Mouse (Mus musculus) CH12.LX (cell line): ENCODE measurements around the gene Skor1. TPM values are rescaled to one million over a fixed set of nuclear protein-coding genes. Genes with fewer than 3 reads are reported as not detected.

ENCODE experiments used
- DNase-seq: peaks from one replicate; pipeline ENCODE4 v3.0.0-alpha.2; 2013; ENCODE audit errors: extremely low read depth
- H3K27ac ChIP-seq: 2 replicates; pipeline ENCODE4 v1.5.1; 2012; ENCODE audit warnings: low read depth, mild to moderate bottlenecking, control low read depth, moderate library complexity; ENCODE audit not compliant: insufficient read depth
- H3K27me3 ChIP-seq: replicated peaks from 2 replicates; pipeline ENCODE3; 2012; ENCODE audit warnings: inconsistent platforms
- H3K36me3 ChIP-seq, 2 experiments: replicated peaks in 1 of 2; 2 replicates each; pipeline versions ENCODE3 to v1.6.1; 2012; ENCODE audit warnings: inconsistent platforms in 1 of 2, low read length in 1 of 2, mild to moderate bottlenecking in 1 of 2, mixed read lengths in 1 of 2, moderate library complexity in 1 of 2; ENCODE audit not compliant: control insufficient read depth in 1 of 2, insufficient read depth in 1 of 2
- H3K4me1 ChIP-seq, 2 experiments: 2 replicates each; pipeline ENCODE4 v1.6.1; 2012; ENCODE audit warnings: inconsistent platforms in 1 of 2, moderate library complexity in 1 of 2; ENCODE audit not compliant: insufficient read depth in 2 of 2, control insufficient read depth in 1 of 2
- H3K4me2 ChIP-seq: 2 replicates; pipeline ENCODE4 v1.6.1; 2012; ENCODE audit warnings: low read depth, mild to moderate bottlenecking, control low read depth; ENCODE audit not compliant: poor library complexity, insufficient read depth, severe bottlenecking
- H3K4me3 ChIP-seq, 3 experiments: fragments of 150-350 bp in 1 of 3; sonication (generic) in 1 of 3; replicated peaks in 1 of 3; 2 replicates each; pipeline versions ENCODE3 to v1.5.1; 2011 to 2012; ENCODE audit warnings: low read depth in 2 of 3, low read length in 2 of 3, mild to moderate bottlenecking in 2 of 3, moderate library complexity in 2 of 3, control low read depth in 1 of 3, improper control_type of control experiment in 1 of 3, inconsistent platforms in 1 of 3, mixed read lengths in 1 of 3; ENCODE audit not compliant: poor library complexity in 1 of 3
- H3K79me2 ChIP-seq: replicated peaks from 2 replicates; pipeline ENCODE4 v1.6.1; 2012; ENCODE audit warnings: mild to moderate bottlenecking, moderate library complexity; ENCODE audit not compliant: control insufficient read depth, poor library complexity, insufficient read depth, severe bottlenecking; ENCODE audit errors: extremely low read depth
- H3K9ac ChIP-seq: 2 replicates; pipeline ENCODE4 v1.6.1; 2012; ENCODE audit warnings: low read depth, mild to moderate bottlenecking, control low read depth, moderate library complexity; ENCODE audit not compliant: insufficient read depth
- H3K9me3 ChIP-seq: replicated peaks from 2 replicates; pipeline ENCODE3; 2012; ENCODE audit warnings: low read length, inconsistent platforms, mixed read lengths
- BHLHE40 ChIP-seq: IDR thresholded peaks from 2 replicates; pipeline ENCODE4 v1.6.1; 2011; ENCODE audit warnings: mild to moderate bottlenecking, low read depth, low read length, improper control_type of control experiment
- CHD2 ChIP-seq: IDR thresholded peaks from 2 replicates; pipeline ENCODE4 v1.6.1; 2011; ENCODE audit warnings: low read length, improper control_type of control experiment
- CTCF ChIP-seq, 2 experiments: IDR thresholded peaks in 1 of 2; conservative IDR thresholded peaks in 1 of 2; 2 replicates each; pipeline ENCODE4 v1.5.1; 2011 to 2012; ENCODE audit warnings: low read depth in 2 of 2, low read length in 2 of 2, improper control_type of control experiment in 1 of 2, inconsistent platforms in 1 of 2, mild to moderate bottlenecking in 1 of 2, moderate library complexity in 1 of 2
- GABPA ChIP-seq: IDR thresholded peaks from 2 replicates; pipeline ENCODE4 v1.6.1; 2012; ENCODE audit warnings: low read depth, low read length, improper control_type of control experiment, inconsistent platforms; ENCODE audit not compliant: insufficient replicate concordance
- JUND ChIP-seq: conservative IDR thresholded peaks from 2 replicates; pipeline ENCODE4 v1.6.1; 2011; ENCODE audit warnings: low read depth, low read length, improper control_type of control experiment
- MAFK ChIP-seq: IDR thresholded peaks from 2 replicates; pipeline ENCODE4 v1.6.1; 2011; ENCODE audit warnings: low read length, improper control_type of control experiment; ENCODE audit not compliant: insufficient replicate concordance
- MEF2A ChIP-seq: IDR thresholded peaks from 2 replicates; pipeline ENCODE4 v1.6.1; 2014; ENCODE audit warnings: low read depth, mild to moderate bottlenecking, inconsistent platforms, low read length, improper control_type of control experiment, borderline replicate concordance
- PAX5 ChIP-seq: IDR thresholded peaks from 2 replicates; pipeline ENCODE4 v1.6.1; 2012; ENCODE audit warnings: low read length, inconsistent platforms, mixed read lengths
- RAD21 ChIP-seq: IDR thresholded peaks from 2 replicates; pipeline ENCODE4 v1.6.1; 2011; ENCODE audit warnings: low read depth, mild to moderate bottlenecking, low read length, improper control_type of control experiment, moderate library complexity
- RCOR1 ChIP-seq: conservative IDR thresholded peaks from 2 replicates; pipeline ENCODE4 v1.6.1; 2012; ENCODE audit warnings: low read depth, mild to moderate bottlenecking, inconsistent platforms, low read length, improper control_type of control experiment
- SMC3 ChIP-seq: IDR thresholded peaks from 2 replicates; pipeline ENCODE4 v1.6.1; 2011; ENCODE audit warnings: low read depth, low read length, improper control_type of control experiment
- TBP ChIP-seq: conservative IDR thresholded peaks from 2 replicates; pipeline ENCODE4 v1.6.1; 2011; ENCODE audit warnings: low read depth, low read length, improper control_type of control experiment
- UBTF ChIP-seq: IDR thresholded peaks from 2 replicates; pipeline ENCODE4 v1.6.1; 2012; ENCODE audit warnings: low read depth, mild to moderate bottlenecking, inconsistent platforms, low read length, improper control_type of control experiment, moderate library complexity
- USF1 ChIP-seq: IDR thresholded peaks from 2 replicates; pipeline ENCODE4 v1.6.1; 2014; ENCODE audit warnings: low read depth, mild to moderate bottlenecking, inconsistent platforms, low read length, improper control_type of control experiment
- ZNF384 ChIP-seq: IDR thresholded peaks from 2 replicates; pipeline ENCODE4 v1.6.1; 2012; ENCODE audit warnings: low read depth, low read length, improper control_type of control experiment, inconsistent platforms
- dilution Hi-C: fragments of 300-500 bp; cut with MboI; formaldehyde crosslinking; loops from 2 replicates; pipeline ENCODE4 v1.14.3; 2020; ENCODE audit warnings: low sequenced_read_pairs; ENCODE audit not compliant: extremely low pct_unique_long_range_greater_than_20kb, extremely low pct_ligation_motif_present
- in situ Hi-C: fragments of 300-500 bp; cut with MboI; formaldehyde crosslinking; loops from 3 replicates; pipeline ENCODE4 v1.14.3; 2019; ENCODE audit warnings: low sequenced_read_pairs, low pct_ligation_motif_present, low pct_unique_long_range_greater_than_20kb, mixed read lengths
- polyA plus RNA-seq: library from polyadenylated mRNA; unstranded; fragments of >175 nt; gene quantifications from 2 replicates; pipeline ENCODE4 v1.2.1, GENCODE M21; 2012; ENCODE audit warnings: low read depth; ENCODE audit not compliant: insufficient read length
- total RNA-seq, 2 experiments: library from RNA; depleted of rRNA; stranded (reverse); fragments of 300-350 nt in 1 of 2; fragments of >200 nt in 1 of 2; gene quantifications; 2 replicates each; pipeline ENCODE4 v1.2.3; 2012 to 2014

Skor1 gene
- total and polyA plus RNA-seq, 3 experiments = not detected

- no peaks in the 10 kb centered on the region for H3K27me3 ChIP-seq
- H3K4me2 ChIP-seq = no peak overlapping the region
- no peaks in the 10 kb centered on the region for H3K9me3 ChIP-seq
- no peak for DNase-seq
- peaks cover 0 to 11% of the 10 kb centered on the region in 2 experiments; a peak in 2 of 4 replicates for H3K4me1 ChIP-seq
- H3K27ac ChIP-seq = no peak overlapping the region
- H3K4me3 ChIP-seq = no peak overlapping the region
- no peaks in the 10 kb centered on the region for H3K36me3 ChIP-seq
- no peaks in the 10 kb centered on the region for H3K79me2 ChIP-seq
- dilution Hi-C loops (no loop called here), in situ Hi-C loops (no loop called here)
- H3K9ac ChIP-seq = no peak overlapping the region
- TF ChIP-seq GABPA (no peak), TBP (no peak), PAX5 (no peak), USF1 (no peak), RCOR1 (no peak), JUND (no peak), MEF2A (no peak)
These were observed 26.5 kb downstream of the Skor1 start for GRCm38 (mm10) chr9:63122161-63122833.

DNA sequence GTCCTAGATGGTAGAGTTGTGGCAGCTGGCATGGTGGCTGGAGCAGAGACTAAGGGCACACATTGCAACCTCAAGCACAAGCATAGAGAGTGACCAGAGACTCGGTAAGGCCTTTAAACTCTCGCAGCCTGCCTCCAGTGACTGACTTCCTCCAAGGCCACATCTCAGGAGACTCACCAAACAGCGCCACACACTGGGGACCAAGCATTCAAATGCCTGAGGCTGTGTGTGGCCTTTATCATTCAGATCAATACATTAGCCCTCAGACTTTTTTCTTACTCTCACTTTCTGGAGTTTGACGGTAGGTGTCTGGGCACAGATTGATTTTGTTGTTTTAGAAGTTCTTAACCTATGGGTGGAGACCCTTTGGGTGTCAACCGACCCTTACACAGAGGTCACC is 30.4 kb downstream of the Skor1 start:
- in situ Hi-C loops = loop anchor here (10.0 kb wide), 1 partner anchor 144 kb away; no protein-coding TSS in a partner anchor
- H3K4me3 ChIP-seq = no peak overlapping the region
- no peaks in the 10 kb centered on the region for H3K36me3 ChIP-seq
- H3K4me1 ChIP-seq = no peaks in the 10 kb centered on the region
- dilution Hi-C loops = no loop called here
- no peaks in the 10 kb centered on the region for H3K27me3 ChIP-seq
- no peaks in the 10 kb centered on the region for H3K9me3 ChIP-seq
- no peak for TF ChIP-seq USF1
- TF ChIP-seq BHLHE40 = no peak
- peak; percentile 26 for TF ChIP-seq SMC3
- TF ChIP-seq CTCF (conservative IDR thresholded peaks at IDR 0.05 in 1 of 2, IDR thresholded peaks at IDR 0.05 in 1 of 2; ENCODE audit: low read depth in 2 of 2, low read length in 2 of 2) = peak in 1 of 2 experiments; percentile 34; a peak in 1 of 4 replicates
- TF ChIP-seq UBTF = no peak
- TF ChIP-seq RAD21 = peak; percentile 27
- no peak for TF ChIP-seq MAFK
- no peak for TF ChIP-seq ZNF384
- no peak for TF ChIP-seq CHD2
- no peak overlapping the region for H3K27ac ChIP-seq
- H3K9ac ChIP-seq = no peak overlapping the region
- H3K79me2 ChIP-seq = no peaks in the 10 kb centered on the region
- DNase-seq = no peak
- no peak overlapping the region for H3K4me2 ChIP-seq
